Mouse (Mus musculus): ENCODE results near the gene Mtmr1. TPM values are rescaled to one million over a fixed set of nuclear protein-coding genes. Genes with fewer than 3 reads are reported as not detected.

Gene Mtmr1
- polyA plus RNA-seq, 1 experiment: 5.3 TPM

- no peak for TF ChIP-seq POLR2A (IDR thresholded peaks at IDR 0.05; ENCODE audit: control insufficient read depth, low read depth, low read length)
- TF ChIP-seq CTCF (IDR thresholded peaks at IDR 0.05; ENCODE audit: control insufficient read depth, insufficient read depth, insufficient replicate concordance, low read depth, low read length): no peak
- H3K36me3 ChIP-seq (ENCODE audit: control insufficient read depth, insufficient read depth, low read length): no peaks in the 10 kb centered on the region
- H3K27ac ChIP-seq (ENCODE audit: control insufficient read depth, insufficient read depth, low read depth, low read length): no peak overlapping the region
- no peaks in the 10 kb centered on the region for H3K4me1 ChIP-seq (ENCODE audit: control insufficient read depth, insufficient read depth, low read length)
- H3K27me3 ChIP-seq (ENCODE audit: control insufficient read depth, insufficient read depth, low read length): no peaks in the 10 kb centered on the region
- H3K4me3 ChIP-seq (ENCODE audit: control insufficient read depth, low read depth, low read length): no peak overlapping the region
Measured at GRCm38 (mm10) chrX:71442916-71443315, 78.4 kb downstream of the Mtmr1 start.

- no peaks in the 10 kb centered on the region for H3K4me1 ChIP-seq (ENCODE audit: control insufficient read depth, insufficient read depth, low read length)
- no peaks in the 10 kb centered on the region for H3K36me3 ChIP-seq (ENCODE audit: control insufficient read depth, insufficient read depth, low read length)
- no peak for TF ChIP-seq POLR2A (IDR thresholded peaks at IDR 0.05; ENCODE audit: control insufficient read depth, low read depth, low read length)
- TF ChIP-seq CTCF (IDR thresholded peaks at IDR 0.05; ENCODE audit: control insufficient read depth, insufficient read depth, insufficient replicate concordance, low read depth, low read length): no peak
Measured at GRCm38 (mm10) chrX:71456078-71456737, 91.6 kb downstream of the Mtmr1 start.

GRCm38 (mm10) chrX:71464138-71464826 is 99.7 kb downstream of the Mtmr1 start:
- H3K4me3 ChIP-seq (ENCODE audit: control insufficient read depth, low read depth, low read length): no peak overlapping the region
- TF ChIP-seq CTCF (IDR thresholded peaks at IDR 0.05; ENCODE audit: control insufficient read depth, insufficient read depth, insufficient replicate concordance, low read depth, low read length): no peak
- TF ChIP-seq POLR2A (IDR thresholded peaks at IDR 0.05; ENCODE audit: control insufficient read depth, low read depth, low read length): no peak
- H3K4me1 ChIP-seq (ENCODE audit: control insufficient read depth, insufficient read depth, low read length): no peaks in the 10 kb centered on the region
- no peaks in the 10 kb centered on the region for H3K27me3 ChIP-seq (ENCODE audit: control insufficient read depth, insufficient read depth, low read length)
- no peaks in the 10 kb centered on the region for H3K36me3 ChIP-seq (ENCODE audit: control insufficient read depth, insufficient read depth, low read length)
- no peak overlapping the region for H3K27ac ChIP-seq (ENCODE audit: control insufficient read depth, insufficient read depth, low read depth, low read length)

More at GRCm38 (mm10) chrX:71456078-71456737, 91.6 kb downstream of the Mtmr1 start:
- H3K27me3 ChIP-seq (ENCODE audit: control insufficient read depth, insufficient read depth, low read length): no peaks in the 10 kb centered on the region
- no peak overlapping the region for H3K4me3 ChIP-seq (ENCODE audit: control insufficient read depth, low read depth, low read length)
- H3K27ac ChIP-seq (ENCODE audit: control insufficient read depth, insufficient read depth, low read depth, low read length): no peak overlapping the region

- TF ChIP-seq POLR2A (IDR thresholded peaks at IDR 0.05; ENCODE audit: control insufficient read depth, low read depth, low read length): no peak
- TF ChIP-seq CTCF (IDR thresholded peaks at IDR 0.05; ENCODE audit: control insufficient read depth, insufficient read depth, insufficient replicate concordance, low read depth, low read length): no peak
- no peaks in the 10 kb centered on the region for H3K27me3 ChIP-seq (ENCODE audit: control insufficient read depth, insufficient read depth, low read length)
- H3K4me1 ChIP-seq (ENCODE audit: control insufficient read depth, insufficient read depth, low read length): no peaks in the 10 kb centered on the region
- no peak overlapping the region for H3K4me3 ChIP-seq (ENCODE audit: control insufficient read depth, low read depth, low read length)
- H3K27ac ChIP-seq (ENCODE audit: control insufficient read depth, insufficient read depth, low read depth, low read length): no peak overlapping the region
- no peaks in the 10 kb centered on the region for H3K36me3 ChIP-seq (ENCODE audit: control insufficient read depth, insufficient read depth, low read length)
Measured at GRCm38 (mm10) chrX:71465417-71465816, 100.9 kb downstream of the Mtmr1 start.

GRCm38 (mm10) chrX:71467491-71467890 is 102.9 kb downstream of the Mtmr1 start:
- Histone ChIP-seq H3K4me1 (ENCODE audit: control insufficient read depth, insufficient read depth, low read length) (no peaks in the 10 kb centered on the region), H3K4me3 (ENCODE audit: control insufficient read depth, low read depth, low read length) (no peak overlapping the region), H3K36me3 (ENCODE audit: control insufficient read depth, insufficient read depth, low read length) (no peaks in the 10 kb centered on the region), H3K27me3 (ENCODE audit: control insufficient read depth, insufficient read depth, low read length) (no peaks in the 10 kb centered on the region), H3K27ac (ENCODE audit: control insufficient read depth, insufficient read depth, low read depth, low read length) (no peak overlapping the region)
- no peak for TF ChIP-seq CTCF (IDR thresholded peaks at IDR 0.05; ENCODE audit: control insufficient read depth, insufficient read depth, insufficient replicate concordance, low read depth, low read length)
- no peak for TF ChIP-seq POLR2A (IDR thresholded peaks at IDR 0.05; ENCODE audit: control insufficient read depth, low read depth, low read length)

Other genes starting within 250 kb of the Mtmr1 start
- gene Mtm1, start 154.0 kb upstream of the Mtmr1 start, polyA plus RNA-seq (2012; rRNA removed): 2.6 and 3.9 TPM in 2 replicates
- gene Cd99l2, start 128.1 kb downstream of the Mtmr1 start, polyA plus RNA-seq (2012; rRNA removed): 3.5 and 4.7 TPM in 2 replicates
- gene Hmgb3, start 191.2 kb downstream of the Mtmr1 start, polyA plus RNA-seq (2012; rRNA removed): 13.9 and 19.8 TPM in 2 replicates

Measured in testis, adult 2 months (tissue).